Mouse (Mus musculus): ENCODE measurements around the gene Abca6.
A peak's percentile ranks its signal among the peaks of the same experiment; 100 is the strongest.

The Abca6 gene

GRCm38 (mm10) chr11:110195310-110195709, 56.3 kb downstream of the Abca6 start:
- no peak for DNase-seq

DNA sequence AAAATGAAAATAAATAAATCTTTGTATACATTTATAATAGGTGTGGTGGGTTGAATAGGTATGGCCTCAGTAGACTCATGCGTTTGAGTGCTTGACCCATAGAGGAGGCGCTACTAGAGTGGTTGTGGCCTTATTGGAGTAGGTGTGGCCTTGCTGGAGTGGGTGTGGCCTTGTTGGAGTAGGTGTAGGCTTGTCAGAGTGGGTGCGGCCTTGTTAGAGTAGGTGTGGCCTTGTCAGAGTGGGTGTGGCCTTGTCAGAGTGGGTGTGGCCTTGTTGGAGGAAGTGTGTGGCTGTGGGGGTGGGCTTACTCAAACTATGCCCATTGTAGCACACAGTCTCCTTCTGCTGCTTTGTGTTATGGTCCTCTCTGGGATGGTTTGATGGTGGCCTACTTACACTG, 80.4 kb downstream of the Abca6 start:
- no peak for DNase-seq

GRCm38 (mm10) chr11:110167459-110168251, 83.9 kb downstream of the Abca6 start, which contains the start of gene Abca9:
Gene Abca9, minus strand, starts transcription at chr11:110168196.
- DNase-seq: peak; percentile 12

DNA sequence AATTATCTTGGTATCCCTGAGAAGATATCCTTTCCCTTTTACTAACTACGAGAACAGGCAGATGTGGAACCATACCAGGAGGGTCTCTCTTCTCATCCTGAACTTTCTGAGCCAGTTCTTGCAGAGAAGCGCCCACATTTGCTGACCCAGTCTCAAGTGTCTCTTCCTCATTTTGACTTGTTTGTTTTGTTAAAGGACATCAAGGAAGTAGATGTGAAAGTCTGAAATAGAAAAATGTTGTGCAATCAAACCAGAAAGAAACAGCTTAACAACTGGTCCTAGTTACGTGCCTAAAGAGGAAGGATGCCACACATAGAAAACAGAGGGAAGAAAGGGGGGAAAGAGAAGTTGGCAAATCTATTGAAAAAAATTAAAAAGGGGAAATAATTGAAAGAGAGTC, 85.8 kb downstream of the Abca6 start:
- DNase-seq: no peak

DNA sequence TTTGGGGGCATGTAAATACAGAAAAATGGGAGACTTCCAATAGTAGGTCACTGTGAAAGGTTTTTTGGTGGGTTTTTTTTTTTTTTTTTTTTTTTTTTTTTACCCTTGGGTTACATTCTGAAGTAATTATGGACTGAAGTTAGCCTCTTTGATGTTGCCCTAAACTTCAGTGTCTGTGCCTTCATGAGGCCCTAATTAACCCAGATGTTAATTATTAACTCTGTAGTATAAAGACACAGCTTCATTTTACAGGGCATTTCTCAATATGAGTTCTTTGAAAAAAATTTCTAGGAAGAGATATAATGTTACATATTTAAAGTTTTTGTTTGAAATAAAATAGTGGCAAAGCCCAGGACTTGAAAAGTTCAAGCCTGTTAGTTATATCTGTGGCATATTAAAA, 86.2 kb downstream of the Abca6 start:
- no peak for DNase-seq

DNA sequence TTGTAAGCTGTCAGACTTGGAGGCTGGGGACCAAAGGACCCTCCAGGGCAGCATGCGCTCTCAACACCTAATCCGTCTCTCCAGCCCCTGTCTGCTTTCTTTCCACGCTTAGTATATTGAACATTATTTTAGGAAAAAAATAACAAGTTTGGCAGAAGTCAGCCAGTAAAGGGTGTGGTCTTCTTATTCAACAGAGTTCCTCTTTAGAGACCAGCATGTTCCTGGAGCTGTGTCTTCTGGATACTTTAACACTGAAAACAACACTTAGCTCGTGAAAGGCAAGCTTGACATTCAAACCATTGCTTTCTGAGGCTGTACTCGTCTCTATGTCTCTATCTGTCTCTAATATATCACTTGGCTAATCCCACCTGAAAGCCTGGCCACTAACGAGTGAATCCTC, 94.5 kb downstream of the Abca6 start:
- DNase-seq: no peak

DNA sequence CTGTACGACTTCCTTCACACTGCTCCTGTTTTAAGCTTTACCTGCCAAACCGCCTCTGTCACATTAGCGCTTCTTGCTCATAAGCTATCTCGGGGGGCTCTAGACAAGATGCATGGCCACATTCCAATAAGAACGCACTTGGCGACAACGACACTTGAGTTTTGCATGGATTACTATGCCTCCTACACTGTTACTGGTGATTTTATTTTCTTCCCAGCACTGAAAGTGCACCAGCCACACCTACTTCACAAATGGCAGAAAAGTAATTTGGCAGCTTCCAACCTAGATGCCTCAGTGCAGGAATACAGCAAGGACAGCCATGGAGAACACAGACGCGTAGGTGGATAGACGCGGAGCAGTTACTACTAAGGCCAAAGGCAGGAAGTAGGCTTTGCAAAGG, 95.6 kb downstream of the Abca6 start:
- no peak for DNase-seq

- DNase-seq: no peak
Observed at GRCm38 (mm10) chr11:110147640-110148039, 103.9 kb downstream of the Abca6 start.

DNA sequence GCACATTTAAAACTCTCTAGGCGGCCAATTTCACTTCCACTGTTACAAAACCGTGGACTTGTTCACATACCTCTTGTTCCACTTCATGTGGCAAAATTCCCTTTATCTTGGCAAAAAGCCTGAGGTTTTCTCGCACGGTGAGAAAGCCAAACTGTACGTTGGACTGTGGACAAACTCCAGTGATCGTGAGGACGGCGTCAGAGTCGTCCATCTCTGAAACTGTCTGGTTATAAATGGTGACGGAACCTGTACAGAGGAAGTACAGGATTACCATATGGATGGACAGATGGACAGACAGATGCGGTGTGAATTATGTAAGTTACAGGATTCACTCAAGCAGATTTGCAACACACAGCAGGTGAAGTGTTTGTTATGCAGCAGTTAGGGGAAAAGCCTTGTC, 106.2 kb downstream of the Abca6 start:
- DNase-seq: no peak

GRCm38 (mm10) chr11:110130760-110131159, 120.8 kb downstream of the Abca6 start:
- DNase-seq: no peak

All from right cerebral cortex, postnatal 14 days (tissue).